Mouse (Mus musculus): ENCODE data around the gene Otc. TPM values are rescaled to one million over a fixed set of nuclear protein-coding genes. Genes with fewer than 3 reads are reported as not detected.

Gene Otc
- total RNA-seq, 1 experiment from 2014 or later = not detected

Other genes starting within 250 kb of the Otc start
- not detected in 3 replicates for gene Srpx, start 134.6 kb upstream of the Otc start, total RNA-seq (2017)
- gene Rpgr, start 35.4 kb upstream of the Otc start, total RNA-seq (2017) = 1.6 to 4.4 TPM (median 4.2 TPM) in 3 replicates
- 0.29 TPM in 1 of 3 replicates, not detected in the others for gene Tspan7, start 232.9 kb downstream of the Otc start, total RNA-seq (2017)